Mouse (Mus musculus): Measurements from ENCODE around the gene Ncoa1.
A peak's percentile ranks its signal among the peaks of the same experiment; 100 is the strongest.

The Ncoa1 gene

GRCm38 (mm10) chr12:4476832-4477671 lies at the start of gene Ncoa1:
Gene Ncoa1, minus strand, starts transcription at chr12:4477182.
- peak; percentile 80 for DNase-seq (ENCODE audit: low spot score)

- DNase-seq (ENCODE audit: low spot score) = no peak
Observed at GRCm38 (mm10) chr12:4524546-4524945, 47.6 kb upstream of the Ncoa1 start.

DNA sequence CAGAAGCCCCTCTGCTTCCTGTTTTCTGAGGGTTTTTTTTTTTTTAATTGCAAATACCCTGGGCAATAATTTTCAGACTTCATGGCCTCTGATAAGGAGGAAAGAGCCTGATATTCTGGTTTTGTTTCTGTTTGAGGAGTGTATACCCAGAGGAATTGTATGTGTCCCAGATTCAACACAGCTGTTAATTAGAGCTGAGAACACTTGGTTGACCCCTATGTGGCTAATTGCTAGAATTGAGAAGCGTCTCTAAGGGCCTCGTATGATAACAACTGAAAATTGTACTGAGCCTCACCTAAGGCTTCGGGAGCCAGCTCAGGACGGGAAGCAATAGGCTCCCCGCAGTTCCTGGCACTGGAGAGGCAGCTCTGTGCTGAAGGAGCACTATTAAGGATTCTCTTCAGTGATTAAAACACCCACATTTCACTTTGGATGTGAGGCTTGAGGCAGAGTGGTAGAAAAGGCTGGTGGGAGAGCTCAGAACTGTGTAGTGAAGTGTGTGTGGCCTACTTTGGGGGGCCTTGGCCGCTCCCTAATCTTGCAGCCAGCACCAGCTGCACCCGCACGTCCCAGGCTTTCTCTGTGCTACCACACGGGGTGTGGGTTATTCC lies 46.8 kb upstream of the Ncoa1 start:
- peak; percentile 80 for DNase-seq (ENCODE audit: low spot score)

- DNase-seq (ENCODE audit: low spot score) = peak; percentile 76
Observed at GRCm38 (mm10) chr12:4523208-4523607, 46.2 kb upstream of the Ncoa1 start.

- no peak for DNase-seq (ENCODE audit: low spot score)
Observed at GRCm38 (mm10) chr12:4518957-4519356, 42.0 kb upstream of the Ncoa1 start.

GRCm38 (mm10) chr12:4509591-4510061 lies 32.6 kb upstream of the Ncoa1 start:
- DNase-seq (ENCODE audit: low spot score) = peak; percentile 57

DNA sequence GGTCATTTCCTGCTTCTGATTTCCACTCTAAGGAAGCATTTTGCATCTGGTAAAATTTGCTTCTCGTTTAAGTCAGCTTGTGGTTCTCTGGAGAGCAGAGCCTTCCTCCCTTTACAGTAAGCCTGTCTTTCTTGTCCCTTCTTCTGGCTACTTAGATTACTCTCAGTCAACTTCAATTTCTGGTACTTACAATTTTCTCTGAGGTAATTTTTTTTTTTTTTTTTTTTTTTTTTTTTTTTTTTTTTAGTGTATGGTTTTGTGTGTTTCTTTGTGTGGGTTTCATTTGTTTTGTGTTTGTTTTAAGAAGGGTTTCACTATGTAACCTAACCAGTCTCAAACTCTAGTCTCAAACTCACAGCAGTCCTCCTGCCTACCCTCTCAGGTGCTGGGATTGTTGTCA lies 31.2 kb upstream of the Ncoa1 start:
- DNase-seq (ENCODE audit: low spot score) = no peak

- no peak for DNase-seq (ENCODE audit: low spot score)
Observed at GRCm38 (mm10) chr12:4507461-4507860, 30.5 kb upstream of the Ncoa1 start.

DNA sequence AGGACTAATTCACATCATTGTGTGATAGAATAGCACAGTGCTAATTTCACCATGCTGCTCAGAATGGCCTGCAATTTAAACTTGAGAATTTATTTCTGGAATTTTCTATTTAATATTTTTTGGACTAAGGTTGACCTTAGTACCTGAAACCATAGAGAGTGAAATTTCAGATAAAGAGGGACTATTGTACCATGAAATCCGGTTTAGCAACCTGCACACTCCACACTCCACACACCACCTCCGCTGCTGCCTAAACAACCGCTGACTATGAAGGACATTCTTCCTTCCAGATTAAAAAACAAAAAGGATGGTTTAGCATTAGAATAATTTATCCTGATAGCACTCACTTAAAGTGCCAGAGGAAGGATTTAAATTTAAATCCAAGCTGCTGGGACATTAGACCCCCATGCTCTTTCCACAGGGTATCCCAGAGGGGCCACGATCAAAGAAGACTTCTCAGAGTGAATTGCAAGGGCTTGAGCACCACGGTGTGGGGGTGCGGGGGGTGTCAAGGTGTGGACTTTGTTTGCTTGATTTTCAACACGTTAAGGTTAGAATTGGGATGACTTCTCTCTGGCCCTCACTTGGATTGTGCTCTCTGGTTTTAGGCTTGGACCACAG lies 29.9 kb upstream of the Ncoa1 start:
- DNase-seq (ENCODE audit: low spot score) = no peak

GRCm38 (mm10) chr12:4505298-4505697 lies 28.3 kb upstream of the Ncoa1 start:
- DNase-seq (ENCODE audit: low spot score) = peak; percentile 44

DNA sequence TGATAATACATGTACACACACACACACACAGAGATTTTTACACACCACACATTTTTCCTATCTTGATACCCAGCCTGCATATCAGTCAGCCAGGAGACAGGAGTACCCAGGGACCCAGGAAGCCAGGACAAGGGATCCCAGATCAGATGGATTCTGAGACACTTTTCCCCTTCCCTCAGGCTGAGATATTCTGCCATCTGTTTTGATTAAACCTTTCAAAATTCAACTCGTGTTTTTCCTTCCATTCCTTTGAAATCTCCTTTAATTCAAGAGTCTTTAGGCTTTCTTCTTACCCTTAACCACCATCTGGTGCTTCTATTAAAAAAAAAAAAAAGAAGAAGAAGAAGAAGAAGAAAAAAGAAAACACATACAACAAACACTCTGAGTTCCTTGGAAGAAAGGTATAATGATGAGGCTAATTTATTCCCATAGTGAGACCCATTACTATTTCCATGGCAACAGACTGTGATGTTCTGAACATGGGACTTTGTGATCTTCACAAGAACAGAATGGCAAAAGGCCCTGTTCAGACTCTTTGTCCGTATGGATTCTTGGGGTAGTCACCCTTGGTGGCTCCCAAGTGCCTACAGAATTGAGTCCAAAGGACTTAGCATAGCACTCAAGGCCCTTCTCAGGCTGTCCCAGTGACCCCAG lies 26.8 kb upstream of the Ncoa1 start:
- DNase-seq (ENCODE audit: low spot score) = no peak

GRCm38 (mm10) chr12:4501916-4502315 lies 24.9 kb upstream of the Ncoa1 start:
- DNase-seq (ENCODE audit: low spot score) = no peak

DNA sequence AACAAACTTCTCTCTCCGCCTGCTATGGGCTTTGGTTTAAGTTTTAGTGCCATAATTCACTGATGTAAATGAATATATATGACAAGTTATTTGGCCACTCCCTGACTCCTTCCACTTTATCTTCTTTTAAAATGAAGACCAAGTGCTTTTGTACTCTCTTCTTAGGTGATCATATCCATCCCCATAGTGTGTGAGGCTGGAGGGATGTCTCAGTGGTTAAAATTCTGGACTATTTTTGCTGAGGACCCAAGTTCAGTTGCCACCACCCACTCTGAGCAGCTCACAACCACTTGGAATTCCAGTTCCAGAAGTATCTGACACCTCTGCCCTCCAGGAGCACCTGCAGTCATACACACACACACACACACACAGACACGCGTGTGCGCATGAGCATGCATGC lies 23.5 kb upstream of the Ncoa1 start:
- no peak for DNase-seq (ENCODE audit: low spot score)

DNA sequence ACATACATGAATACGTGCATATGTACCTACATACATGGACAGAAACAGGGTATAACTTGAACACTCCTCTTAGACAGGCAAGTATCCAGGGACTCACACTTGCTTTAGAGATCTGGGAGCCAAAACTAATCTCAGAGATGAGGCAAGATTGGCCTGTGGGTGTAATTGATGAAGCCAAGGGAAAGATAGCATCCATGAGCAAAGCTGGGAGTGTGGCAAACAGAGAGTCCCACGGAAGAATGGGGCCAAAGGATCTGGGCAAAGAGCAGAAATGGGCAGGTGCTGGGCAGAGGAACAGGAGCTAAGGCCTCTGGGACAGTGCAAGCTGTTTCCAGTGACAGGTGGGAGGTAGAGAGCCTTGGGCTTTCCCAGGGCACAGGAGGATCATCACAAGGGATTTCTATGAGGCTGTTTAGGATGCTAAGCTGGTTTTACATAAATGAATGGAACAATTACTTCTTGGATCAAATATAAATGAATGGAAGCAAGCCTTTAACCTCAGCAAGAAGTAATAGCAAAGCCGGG lies 22.7 kb upstream of the Ncoa1 start:
- no peak for DNase-seq (ENCODE audit: low spot score)

- no peak for DNase-seq (ENCODE audit: low spot score)
Observed at GRCm38 (mm10) chr12:4488411-4488810, 11.4 kb upstream of the Ncoa1 start.

GRCm38 (mm10) chr12:4483386-4483785 lies 6.4 kb upstream of the Ncoa1 start:
- no peak for DNase-seq (ENCODE audit: low spot score)

DNA sequence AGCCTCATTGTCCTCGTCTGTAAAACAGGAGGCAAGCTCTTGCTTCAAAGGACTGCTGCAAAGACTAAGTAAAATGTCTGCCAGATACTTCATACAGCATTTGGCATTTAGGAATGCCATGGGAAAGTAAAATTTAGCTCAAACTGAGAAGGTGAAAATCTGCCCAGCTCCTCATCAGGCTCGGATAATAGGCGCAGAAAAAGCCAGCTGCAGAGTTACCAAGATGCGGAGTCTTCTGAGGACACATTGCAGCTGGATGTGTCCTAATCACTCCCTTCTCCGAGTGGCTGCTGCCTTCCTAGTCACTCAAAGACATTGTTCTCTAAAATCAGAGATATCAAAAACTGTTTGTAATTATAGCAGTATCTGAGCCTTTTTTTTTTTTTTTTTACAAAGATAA lies 4.7 kb upstream of the Ncoa1 start:
- DNase-seq (ENCODE audit: low spot score) = no peak

DNA sequence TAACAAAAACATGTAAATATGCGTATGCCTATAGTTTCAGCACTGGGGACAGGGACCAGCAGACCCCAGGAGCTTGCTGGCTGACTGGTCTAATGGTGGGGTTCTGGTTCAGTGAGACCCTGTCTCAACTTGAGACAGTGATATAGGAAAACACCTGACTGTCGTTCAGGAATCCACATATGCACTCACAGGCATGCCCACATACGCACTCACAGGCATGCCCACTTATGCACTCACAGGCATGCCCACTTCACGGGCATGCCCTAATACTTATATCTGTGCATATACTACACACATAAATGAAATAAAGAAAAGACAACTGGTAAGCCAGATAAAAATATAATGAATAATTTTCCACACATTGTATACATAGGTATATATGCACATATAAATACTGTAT lies 3.3 kb upstream of the Ncoa1 start:
- no peak for DNase-seq (ENCODE audit: low spot score)

DNA sequence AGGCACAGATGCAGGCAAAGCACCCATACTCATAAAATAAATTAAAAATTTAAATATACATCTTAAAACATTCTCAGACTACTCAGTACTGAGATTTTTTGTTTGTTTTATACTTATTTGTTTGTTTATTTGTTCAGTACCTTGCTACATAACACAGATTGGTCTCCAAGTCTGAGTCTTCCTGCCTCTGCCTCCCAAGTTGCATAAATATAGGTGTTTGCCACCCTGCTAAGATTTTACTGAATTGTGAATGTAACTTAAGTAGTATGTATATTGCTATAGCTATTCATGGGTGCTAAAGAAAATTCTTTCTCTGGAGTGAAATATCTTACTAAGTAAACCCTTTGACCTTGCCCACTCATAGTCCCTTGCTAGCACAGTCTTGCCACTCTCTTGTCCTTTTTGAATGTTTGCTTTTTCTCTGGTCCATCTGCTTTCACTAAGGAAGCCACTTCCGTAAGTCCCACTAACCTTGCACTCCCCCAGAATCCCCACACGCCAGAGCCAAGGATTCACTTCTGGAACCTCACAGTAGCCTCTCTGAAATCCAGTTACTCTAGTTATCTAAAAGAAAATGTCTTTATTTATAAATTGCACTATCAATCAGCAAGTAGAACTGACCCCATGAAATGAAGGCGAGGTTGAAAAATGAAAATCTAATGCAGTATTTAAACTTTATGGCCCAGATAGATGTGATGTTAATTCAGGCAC lies 2.3 kb upstream of the Ncoa1 start:
- no peak for DNase-seq (ENCODE audit: low spot score)

GRCm38 (mm10) chr12:4477941-4478795 lies 1.2 kb upstream of the Ncoa1 start:
- no peak for DNase-seq (ENCODE audit: low spot score)
